Mouse (Mus musculus): ENCODE data around the gene Dgkh.

DNA sequence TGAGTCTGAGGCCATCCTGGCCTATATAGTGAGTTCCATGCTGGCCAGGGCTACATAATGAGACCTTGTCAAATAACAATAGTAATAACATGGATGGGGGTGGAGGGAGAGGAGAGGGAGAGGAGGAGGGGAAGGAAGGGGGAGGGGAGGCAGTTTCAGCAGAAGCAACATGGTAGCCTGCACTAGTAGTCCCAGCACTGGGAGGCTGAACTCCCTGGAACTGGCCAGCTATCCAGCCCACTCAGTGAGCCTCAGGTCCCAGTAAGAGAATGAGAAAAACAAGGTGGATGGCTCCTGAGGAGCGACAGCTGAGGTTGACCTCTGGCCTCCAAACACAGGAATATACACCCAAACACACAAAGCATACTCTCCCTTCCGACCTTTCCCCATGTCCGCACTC lies 27.0 kb downstream of the Dgkh start:
- TF ChIP-seq CTCF (IDR thresholded peaks at IDR 0.05; ENCODE audit: low read depth) (no peak), EP300 (IDR thresholded peaks at IDR 0.05; ENCODE audit: low read depth) (no peak)

Measured in heart, postnatal 0 days (tissue).